Mouse (Mus musculus): ENCODE data around the gene Mia. TPM values are rescaled to one million over a fixed set of nuclear protein-coding genes. Genes with fewer than 3 reads are reported as not detected.

Gene Mia
- polyA plus RNA-seq, 1 experiment from 2014 or later = 23.5 TPM

GRCm38 (mm10) chr7:27222538-27222937, 41.6 kb upstream of the Mia start:
- Histone ChIP-seq H3K9ac (ENCODE audit: low read depth, low read length) (no peak overlapping the region), H3K4me1 (replicated peaks; ENCODE audit: insufficient read depth, low read length) (peaks cover 21% of the 10 kb centered on the region), H3K27ac (no peak overlapping the region), H3K4me2 (ENCODE audit: low read length) (no peak overlapping the region), H3K9me3 (replicated peaks; ENCODE audit: low read length) (no peaks in the 10 kb centered on the region), H3K4me3 (replicated peaks; ENCODE audit: low read depth, low read length) (no peak overlapping the region), H3K27me3 (ENCODE audit: insufficient read depth, low read length) (no peaks in the 10 kb centered on the region), H3K36me3 (ENCODE audit: insufficient read depth, low read length) (no peaks in the 10 kb centered on the region)
- TF ChIP-seq CTCF (IDR thresholded peaks at IDR 0.05; ENCODE audit: low read depth) = no peak
- DNase-seq (ENCODE audit: low spot score) (no peak), ATAC-seq (replicated peaks; ENCODE audit: low FRiP score, low read depth) (no peak)
- 54% methylated on average over 1 of the region's 1 CpGs for WGBS

GRCm38 (mm10) chr7:27221939-27222338, 41.0 kb upstream of the Mia start:
- H3K27me3 ChIP-seq (ENCODE audit: insufficient read depth, low read length) = no peaks in the 10 kb centered on the region
- WGBS = 54% methylated on average over 6 of the region's 6 CpGs
- H3K36me3 ChIP-seq (ENCODE audit: insufficient read depth, low read length) = peaks cover 4% of the 10 kb centered on the region; the same call in 1 of the 2 replicates
- no peak for TF ChIP-seq CTCF (IDR thresholded peaks at IDR 0.05; ENCODE audit: low read depth)
- DNase-seq (ENCODE audit: low spot score) = no peak
- H3K27ac ChIP-seq = no peak overlapping the region
- H3K4me1 ChIP-seq (replicated peaks; ENCODE audit: insufficient read depth, low read length) = peaks cover 15% of the 10 kb centered on the region
- no peak for ATAC-seq (replicated peaks; ENCODE audit: low FRiP score, low read depth)
- H3K4me3 ChIP-seq (replicated peaks; ENCODE audit: low read depth, low read length) = no peak overlapping the region
- no peak overlapping the region for H3K9ac ChIP-seq (ENCODE audit: low read depth, low read length)
- no peaks in the 10 kb centered on the region for H3K9me3 ChIP-seq (replicated peaks; ENCODE audit: low read length)
- no peak overlapping the region for H3K4me2 ChIP-seq (ENCODE audit: low read length)

GRCm38 (mm10) chr7:27219937-27220336, 39.0 kb upstream of the Mia start:
- H3K4me2 ChIP-seq (ENCODE audit: low read length) = no peak overlapping the region
- peaks cover 14% of the 10 kb centered on the region; the same call in 1 of the 2 replicates for H3K36me3 ChIP-seq (ENCODE audit: insufficient read depth, low read length)
- H3K9me3 ChIP-seq (replicated peaks; ENCODE audit: low read length) = no peaks in the 10 kb centered on the region
- H3K9ac ChIP-seq (ENCODE audit: low read depth, low read length) = no peak overlapping the region
- H3K27me3 ChIP-seq (ENCODE audit: insufficient read depth, low read length) = no peaks in the 10 kb centered on the region
- no peak overlapping the region for H3K4me3 ChIP-seq (replicated peaks; ENCODE audit: low read depth, low read length)
- WGBS = 62% methylated on average over 11 of the region's 11 CpGs
- peaks cover 4% of the 10 kb centered on the region; the same call in 1 of the 2 replicates for H3K4me1 ChIP-seq (replicated peaks; ENCODE audit: insufficient read depth, low read length)
- H3K27ac ChIP-seq = no peak overlapping the region
- no peak for DNase-seq (ENCODE audit: low spot score)
- no peak for ATAC-seq (replicated peaks; ENCODE audit: low FRiP score, low read depth)
- no peak for TF ChIP-seq CTCF (IDR thresholded peaks at IDR 0.05; ENCODE audit: low read depth)

GRCm38 (mm10) chr7:27218586-27218985, 37.6 kb upstream of the Mia start:
- H3K4me3 ChIP-seq (replicated peaks; ENCODE audit: low read depth, low read length) = no peak overlapping the region
- no peak for ATAC-seq (replicated peaks; ENCODE audit: low FRiP score, low read depth)
- no peak overlapping the region for H3K4me2 ChIP-seq (ENCODE audit: low read length)
- no peak for TF ChIP-seq CTCF (IDR thresholded peaks at IDR 0.05; ENCODE audit: low read depth)
- DNase-seq (ENCODE audit: low spot score) = no peak
- 71% methylated on average over 7 of the region's 7 CpGs for WGBS
- H3K4me1 ChIP-seq (replicated peaks; ENCODE audit: insufficient read depth, low read length) = 0 out of 2 replicates have a peak, but pooled peaks cover 1% of the 10 kb centered on the region
- peaks cover 24% of the 10 kb centered on the region; the same call in 1 of the 2 replicates for H3K36me3 ChIP-seq (ENCODE audit: insufficient read depth, low read length)
- no peaks in the 10 kb centered on the region for H3K27me3 ChIP-seq (ENCODE audit: insufficient read depth, low read length)
- no peak overlapping the region for H3K27ac ChIP-seq
- no peaks in the 10 kb centered on the region for H3K9me3 ChIP-seq (replicated peaks; ENCODE audit: low read length)
- no peak overlapping the region for H3K9ac ChIP-seq (ENCODE audit: low read depth, low read length)

GRCm38 (mm10) chr7:27212626-27213025, 31.7 kb upstream of the Mia start:
- no peak for DNase-seq (ENCODE audit: low spot score)
- H3K27me3 ChIP-seq (ENCODE audit: insufficient read depth, low read length) = no peaks in the 10 kb centered on the region
- no peak overlapping the region for H3K27ac ChIP-seq
- no peak overlapping the region for H3K4me3 ChIP-seq (replicated peaks; ENCODE audit: low read depth, low read length)
- H3K36me3 ChIP-seq (ENCODE audit: insufficient read depth, low read length) = peaks cover 60% of the 10 kb centered on the region
- no peak for ATAC-seq (replicated peaks; ENCODE audit: low FRiP score, low read depth)
- no peak overlapping the region for H3K9ac ChIP-seq (ENCODE audit: low read depth, low read length)
- TF ChIP-seq CTCF (IDR thresholded peaks at IDR 0.05; ENCODE audit: low read depth) = no peak
- no peaks in the 10 kb centered on the region for H3K9me3 ChIP-seq (replicated peaks; ENCODE audit: low read length)
- H3K4me1 ChIP-seq (replicated peaks; ENCODE audit: insufficient read depth, low read length) = no peaks in the 10 kb centered on the region
- WGBS = 82% methylated on average over 2 of the region's 2 CpGs
- no peak overlapping the region for H3K4me2 ChIP-seq (ENCODE audit: low read length)

GRCm38 (mm10) chr7:27203730-27204449, 22.9 kb upstream of the Mia start:
- DNase-seq (ENCODE audit: low spot score) (no peak), ATAC-seq (replicated peaks; ENCODE audit: low FRiP score, low read depth) (no peak)
- H3K4me3 ChIP-seq (replicated peaks; ENCODE audit: low read depth, low read length) = no peak overlapping the region
- H3K36me3 ChIP-seq (ENCODE audit: insufficient read depth, low read length) = 0 out of 2 replicates have a peak, but pooled peaks cover 22% of the 10 kb centered on the region
- no peak for TF ChIP-seq CTCF (IDR thresholded peaks at IDR 0.05; ENCODE audit: low read depth)
- H3K27me3 ChIP-seq (ENCODE audit: insufficient read depth, low read length) = no peaks in the 10 kb centered on the region
- 93% methylated on average over 8 of the region's 8 CpGs for WGBS
- H3K4me1 ChIP-seq (replicated peaks; ENCODE audit: insufficient read depth, low read length) = no peaks in the 10 kb centered on the region
- H3K9ac ChIP-seq (ENCODE audit: low read depth, low read length) = no peak overlapping the region
- no peak overlapping the region for H3K4me2 ChIP-seq (ENCODE audit: low read length)
- no peak overlapping the region for H3K27ac ChIP-seq
- H3K9me3 ChIP-seq (replicated peaks; ENCODE audit: low read length) = no peaks in the 10 kb centered on the region
